Mouse (Mus musculus) left cerebral cortex, adult 11 months (tissue): Measurements from ENCODE around the gene Pou2f3.

ENCODE experiments used
- DNase-seq: peaks from one replicate; pipeline ENCODE4 v3.0.0; 2022; ENCODE audit warnings: low spot score

Pou2f3 gene

DNA sequence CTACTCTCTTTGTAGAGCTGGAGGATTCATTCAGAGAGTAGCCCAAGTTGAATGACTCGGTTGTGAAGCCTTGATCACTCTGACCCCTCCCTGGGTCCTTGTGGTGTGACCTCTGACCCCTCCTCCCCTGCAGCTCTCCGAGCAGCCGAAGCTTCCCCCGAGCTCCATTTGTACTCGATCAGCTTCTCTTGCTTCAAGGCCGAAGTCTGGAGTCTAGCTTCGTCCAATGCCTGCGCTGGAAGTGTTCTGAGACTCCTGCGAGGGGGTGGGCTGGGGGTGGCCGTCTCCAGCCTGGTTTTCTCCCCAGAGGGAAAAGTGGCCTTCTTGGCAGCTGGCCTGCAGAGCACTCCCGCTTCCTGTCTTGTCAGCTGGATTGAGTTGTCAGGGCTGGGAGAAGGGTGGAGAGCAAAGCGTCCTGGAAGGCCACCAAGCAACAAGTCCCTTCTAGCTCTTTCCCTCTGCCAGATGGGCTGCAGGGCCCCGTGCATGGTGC lies at the start of gene Pou2f3:
TSS of gene Pou2f3 (minus strand) at position 180 of the 493 bp plus-strand sequence.
- DNase-seq, result no peak

- no peak for DNase-seq
Observed at GRCm38 (mm10) chr9:43253271-43253681, 43.1 kb upstream of the Pou2f3 start.

- no peak for DNase-seq
Observed at GRCm38 (mm10) chr9:43252790-43253189, 42.6 kb upstream of the Pou2f3 start.

DNA sequence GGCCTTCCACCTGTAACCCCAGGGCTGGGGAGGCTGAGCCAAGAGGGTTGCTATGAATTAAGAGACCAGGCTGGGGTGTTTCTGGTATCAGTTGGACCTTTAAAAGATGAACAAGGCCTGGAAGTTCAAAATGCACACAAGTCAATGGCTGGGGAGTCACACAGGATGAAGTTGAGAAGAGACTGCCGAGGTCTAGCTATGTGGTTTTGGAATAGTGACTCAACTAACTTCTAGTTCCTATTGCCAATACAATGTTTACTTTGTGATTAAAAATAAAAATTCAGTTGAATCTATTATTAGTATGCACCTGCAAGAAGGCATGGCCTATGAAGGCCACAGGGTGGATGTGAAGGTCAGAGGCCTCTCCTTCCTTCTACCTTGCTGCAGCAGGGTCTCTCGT lies 41.6 kb upstream of the Pou2f3 start:
- no peak for DNase-seq

DNA sequence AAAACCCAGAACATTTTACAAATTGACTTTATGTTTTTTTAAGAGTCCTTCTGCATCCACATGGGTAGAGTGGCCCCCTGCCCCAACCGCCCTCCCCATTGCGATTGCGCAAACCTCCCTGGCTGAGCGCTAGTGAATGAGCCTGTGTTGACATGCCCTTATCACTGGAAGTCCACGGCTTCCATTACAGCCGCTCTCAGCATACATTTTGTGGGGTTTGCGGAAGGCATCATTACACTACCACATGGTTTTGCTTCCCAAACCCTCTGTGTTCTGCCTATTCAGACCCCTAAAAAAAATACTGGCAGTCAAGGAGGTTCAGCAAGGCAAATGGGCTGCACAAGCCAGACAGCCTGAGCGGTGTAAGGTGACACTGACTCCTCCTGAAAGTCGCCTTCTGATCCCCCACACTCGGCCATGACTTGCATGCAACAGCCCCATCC lies 36.6 kb upstream of the Pou2f3 start:
- DNase-seq, result no peak

DNA sequence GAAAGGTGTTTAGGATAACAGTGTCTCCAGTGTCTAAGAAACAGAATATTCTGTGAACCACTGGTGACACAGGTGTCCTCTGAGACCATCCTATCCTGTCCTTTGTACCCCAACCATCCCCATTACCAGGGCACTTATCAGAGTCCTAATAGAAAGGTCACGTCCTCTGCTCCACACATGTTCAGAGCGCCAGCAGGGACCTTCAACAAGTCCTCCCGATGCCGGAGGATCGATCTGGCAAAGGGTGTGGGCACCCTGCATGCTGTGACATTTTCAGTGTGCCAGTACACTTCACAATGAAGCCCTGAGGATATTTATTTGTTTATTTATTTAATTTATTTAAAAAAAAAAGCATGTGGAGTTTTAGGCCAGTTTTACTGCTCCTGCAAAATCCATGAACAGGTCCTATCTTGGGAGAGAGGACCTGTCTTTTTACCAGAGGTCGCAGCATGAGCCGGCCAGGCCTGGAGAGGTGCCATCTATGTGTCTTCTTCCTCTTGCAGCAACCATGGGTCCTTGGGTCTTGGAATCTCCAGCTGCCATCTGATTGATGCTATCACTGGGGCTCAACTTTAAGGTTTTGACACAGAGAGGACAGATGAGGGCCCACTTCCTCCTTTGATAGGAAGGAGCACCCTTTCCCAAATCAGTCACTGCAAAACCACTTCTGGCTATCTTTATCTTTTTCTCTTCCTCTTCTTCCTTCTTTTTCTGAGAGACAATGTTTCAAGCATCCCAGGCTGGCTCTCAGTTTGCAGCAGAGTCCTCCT lies 35.8 kb upstream of the Pou2f3 start:
- DNase-seq, result no peak

GRCm38 (mm10) chr9:43242432-43242831 lies 32.3 kb upstream of the Pou2f3 start:
- no peak for DNase-seq

DNA sequence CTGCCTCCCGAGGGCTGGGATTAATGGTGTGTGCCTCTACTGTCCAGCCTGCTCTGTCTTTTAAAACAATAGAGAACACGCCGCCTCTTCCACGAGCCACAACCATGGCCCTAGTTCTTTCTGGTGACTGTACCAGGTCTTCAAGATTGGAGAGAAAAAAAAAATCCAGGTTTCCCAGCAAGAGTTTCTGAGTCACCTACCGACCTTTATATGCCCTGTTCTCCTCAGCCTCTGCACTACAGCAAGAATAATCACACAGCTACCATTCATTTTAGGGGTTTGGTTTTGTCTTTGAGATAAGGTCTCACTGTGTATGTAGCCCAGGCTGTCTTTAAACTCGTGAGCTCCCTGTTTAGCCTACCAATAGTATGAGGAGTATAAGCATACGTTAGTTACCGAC lies 31.8 kb upstream of the Pou2f3 start:
- no peak for DNase-seq

- DNase-seq, result no peak
Observed at GRCm38 (mm10) chr9:43241291-43241690, 31.1 kb upstream of the Pou2f3 start.

- no peak for DNase-seq
Observed at GRCm38 (mm10) chr9:43240594-43240900, 30.4 kb upstream of the Pou2f3 start.

DNA sequence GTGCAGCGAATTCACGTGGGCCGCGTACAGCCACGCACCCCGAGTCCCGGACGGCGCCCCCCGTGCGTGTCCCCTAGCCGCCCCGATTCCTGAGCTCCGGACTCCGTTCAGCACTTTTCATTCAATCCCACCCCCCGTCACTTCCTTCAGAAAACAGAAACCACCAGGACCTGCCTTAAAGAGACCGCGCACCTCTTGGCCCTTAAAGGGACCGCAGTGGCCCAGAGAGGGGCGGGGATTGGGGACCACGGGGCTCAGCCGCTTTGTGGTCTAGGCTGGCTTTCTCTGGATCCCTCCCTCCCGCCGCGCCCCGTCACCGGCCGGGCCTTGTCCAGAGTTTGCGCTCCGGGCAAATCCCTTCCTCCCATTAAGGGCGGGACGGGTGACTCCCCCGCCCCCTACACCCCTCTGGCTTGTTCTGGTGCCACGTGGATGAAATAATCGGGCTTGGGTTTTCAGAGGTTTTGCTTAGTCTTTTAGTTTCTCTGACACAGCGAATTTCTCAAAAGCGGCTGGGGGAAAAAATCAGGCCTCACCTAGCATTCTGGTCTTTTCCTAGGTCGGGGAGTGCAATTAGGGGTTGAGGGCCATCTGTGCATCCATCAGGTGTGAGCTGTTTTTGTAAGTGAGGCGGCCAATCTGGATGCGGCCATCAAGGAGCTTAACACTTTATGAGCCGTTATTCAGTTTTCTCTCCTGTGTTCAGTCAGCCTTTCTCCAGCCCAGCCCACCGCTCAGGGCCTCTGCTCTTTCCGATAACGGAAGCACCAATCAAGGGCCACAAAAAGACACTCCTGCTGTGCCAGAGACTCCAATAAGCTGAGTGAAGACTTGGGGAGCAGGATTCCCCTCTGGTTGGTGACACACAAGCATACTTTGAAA lies 29.8 kb upstream of the Pou2f3 start, which contains the start of gene Oaf:
TSS of gene Oaf (minus strand) at position 200 of the 882 bp plus-strand sequence.
- DNase-seq, result peak; percentile 34

DNA sequence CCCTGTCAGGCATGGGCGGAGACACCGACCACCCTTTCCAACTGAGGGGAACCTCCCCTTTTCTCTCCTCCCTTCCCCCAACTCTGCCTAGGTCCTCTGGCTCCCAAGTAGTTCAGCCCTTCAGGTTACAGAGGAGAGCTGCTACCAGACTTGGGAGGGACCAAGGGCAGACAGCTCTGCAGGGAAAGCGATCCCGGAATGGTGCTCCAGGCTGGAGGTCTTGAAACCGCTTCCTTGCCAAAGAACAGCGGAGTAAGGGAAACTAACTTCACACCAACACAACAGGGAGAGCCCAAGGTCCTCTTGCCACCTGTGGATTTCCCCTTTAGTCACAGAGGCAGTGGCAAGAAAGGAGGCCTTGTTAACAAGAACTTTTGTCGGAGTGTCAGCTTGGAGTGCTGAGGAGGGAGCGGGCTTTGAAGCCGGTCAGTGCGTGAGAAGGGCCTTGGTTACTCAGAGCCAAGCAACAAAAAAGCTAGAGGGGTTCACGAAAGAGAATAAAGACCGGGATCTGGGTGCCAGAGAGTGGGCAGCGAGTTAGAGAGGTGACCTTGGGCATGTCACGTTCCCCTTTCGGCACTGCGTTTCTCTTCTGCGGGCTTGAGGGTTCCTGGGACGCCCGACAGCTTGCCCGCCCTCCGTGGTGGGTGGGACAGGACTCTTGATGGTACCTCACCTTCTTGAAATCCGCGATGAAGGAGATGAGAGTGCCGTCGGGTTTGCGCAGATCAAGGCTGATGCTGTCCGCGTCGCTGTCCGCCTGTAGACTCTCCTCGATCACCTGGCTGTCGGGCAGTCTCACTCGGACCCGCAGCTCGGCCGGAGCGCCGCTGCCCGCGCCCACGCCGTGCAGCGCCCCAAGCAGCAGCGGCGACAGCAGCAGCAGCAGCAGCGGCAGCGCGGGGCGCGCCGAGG lies 28.7 kb upstream of the Pou2f3 start:
- no peak for DNase-seq

DNA sequence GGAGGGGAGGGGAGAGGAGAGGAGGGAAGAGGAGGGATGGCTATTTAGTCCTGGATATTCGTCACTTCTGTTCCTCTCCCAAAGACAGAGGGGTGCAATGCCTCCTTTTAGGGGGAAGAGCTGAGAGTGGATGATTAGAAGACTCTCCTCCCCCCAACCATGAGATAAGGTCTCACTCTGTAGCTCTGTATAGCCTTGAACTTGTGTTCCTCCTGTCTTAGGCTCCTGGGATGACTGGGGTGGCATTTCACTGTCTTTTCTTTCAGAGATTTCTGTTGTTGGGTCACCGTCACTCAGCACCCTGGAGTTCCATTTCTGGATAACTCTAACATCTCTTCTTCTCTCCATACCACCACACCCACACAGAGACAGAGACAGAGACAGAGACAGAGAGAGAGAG lies 28.0 kb upstream of the Pou2f3 start:
- DNase-seq, result no peak

DNA sequence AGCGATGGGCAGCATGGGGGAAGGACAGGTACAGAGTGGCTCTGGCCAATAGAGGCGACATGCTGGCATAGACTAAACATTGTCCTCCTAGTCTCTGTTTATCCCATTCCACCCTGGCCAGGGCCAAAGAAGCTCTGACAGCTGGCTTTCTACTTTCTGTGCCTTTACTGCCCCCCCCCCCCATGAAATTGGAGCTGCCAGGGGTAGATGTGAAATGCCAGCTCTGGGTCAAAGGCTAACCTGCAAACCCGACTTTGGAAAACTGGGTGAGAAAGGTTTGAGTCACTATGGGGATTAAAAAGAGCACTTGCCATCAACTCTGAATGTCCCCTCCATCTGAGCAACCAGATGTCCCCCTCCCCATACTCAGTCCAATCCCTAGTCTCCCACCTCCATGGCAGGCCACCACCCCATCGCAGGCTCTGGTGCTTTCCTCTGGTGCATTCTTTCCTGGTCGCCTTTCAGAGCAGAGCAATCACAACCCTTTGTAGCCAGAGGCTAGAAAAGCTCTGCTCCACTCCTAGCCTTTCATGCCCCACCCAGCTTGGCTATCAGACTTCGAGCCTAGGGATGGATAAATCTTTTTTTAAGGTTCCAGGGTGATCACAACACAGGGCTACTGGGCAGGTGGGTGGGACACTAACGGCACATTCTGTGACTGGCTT lies 27.1 kb upstream of the Pou2f3 start:
- DNase-seq, result no peak

GRCm38 (mm10) chr9:43236576-43236975 lies 26.4 kb upstream of the Pou2f3 start:
- DNase-seq, result no peak

- DNase-seq, result no peak
Observed at GRCm38 (mm10) chr9:43236106-43236505, 25.9 kb upstream of the Pou2f3 start.

GRCm38 (mm10) chr9:43235336-43235735 lies 25.2 kb upstream of the Pou2f3 start:
- no peak for DNase-seq

DNA sequence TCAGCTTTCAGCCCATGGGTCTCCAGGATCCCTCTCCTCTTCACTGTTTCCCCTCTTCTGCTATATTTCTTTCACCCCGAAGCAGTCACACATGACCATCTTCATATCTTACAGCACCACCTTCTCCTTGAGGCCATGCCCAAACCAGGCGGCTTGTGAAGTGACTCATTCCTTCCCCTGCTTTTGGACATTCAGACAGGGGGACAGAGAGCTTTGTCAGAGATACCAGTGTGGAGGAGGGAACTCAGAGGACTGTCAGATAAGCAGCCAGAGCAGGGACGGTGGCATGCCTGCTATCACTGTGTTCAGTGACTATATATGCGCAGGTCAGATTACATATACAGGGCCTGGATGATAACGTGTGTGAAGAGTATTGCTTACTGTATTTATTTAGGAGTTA lies 24.3 kb upstream of the Pou2f3 start:
- no peak for DNase-seq

DNA sequence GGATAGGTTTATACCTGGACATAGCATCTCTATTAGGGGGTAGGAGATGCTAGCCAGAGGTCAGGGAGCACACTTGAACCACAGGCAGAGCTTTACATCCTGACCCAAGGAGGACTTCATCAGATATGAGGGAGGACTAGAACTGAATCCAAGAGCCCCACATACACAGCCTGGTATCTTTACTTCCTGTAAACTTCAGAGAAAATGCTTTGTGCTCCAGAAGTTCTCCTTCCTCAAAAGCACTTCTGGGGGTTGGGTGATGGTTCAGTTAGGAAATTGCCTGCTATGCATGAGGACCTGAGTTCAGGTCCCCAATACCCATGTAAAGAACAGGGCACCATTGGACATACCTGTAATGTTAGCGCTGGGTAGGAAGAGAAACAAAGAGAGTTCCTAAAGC lies 23.3 kb upstream of the Pou2f3 start:
- no peak for DNase-seq

DNA sequence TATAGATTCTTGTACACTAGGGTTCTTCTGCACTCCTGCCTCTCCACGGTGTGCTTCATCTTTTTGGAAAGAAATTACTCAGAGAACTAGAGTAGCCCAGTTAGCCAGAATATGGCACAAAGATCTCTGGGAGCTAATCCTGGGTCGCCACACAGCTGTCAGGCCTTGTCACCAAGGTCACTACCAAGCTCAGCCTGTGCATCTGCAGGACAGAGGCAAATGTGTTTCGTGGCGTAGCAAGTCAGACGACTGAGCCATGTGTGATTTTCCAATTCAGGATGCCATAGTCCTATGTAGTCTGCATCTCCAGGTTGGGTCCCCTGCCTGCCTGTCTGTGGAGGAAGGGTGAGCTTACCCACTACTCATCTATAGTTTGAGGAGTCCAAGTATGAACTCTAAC lies 22.9 kb upstream of the Pou2f3 start:
- DNase-seq, result no peak

- DNase-seq, result no peak
Observed at GRCm38 (mm10) chr9:43232286-43232685, 22.1 kb upstream of the Pou2f3 start.
